Mouse (Mus musculus): ENCODE measurements around the gene Ppil4.
"Not testable (repeated sequence)": the region's sequence is repeated elsewhere in the genome, so short reads cannot be mapped to it uniquely, and the experiment has no call there.

The Ppil4 gene

DNA sequence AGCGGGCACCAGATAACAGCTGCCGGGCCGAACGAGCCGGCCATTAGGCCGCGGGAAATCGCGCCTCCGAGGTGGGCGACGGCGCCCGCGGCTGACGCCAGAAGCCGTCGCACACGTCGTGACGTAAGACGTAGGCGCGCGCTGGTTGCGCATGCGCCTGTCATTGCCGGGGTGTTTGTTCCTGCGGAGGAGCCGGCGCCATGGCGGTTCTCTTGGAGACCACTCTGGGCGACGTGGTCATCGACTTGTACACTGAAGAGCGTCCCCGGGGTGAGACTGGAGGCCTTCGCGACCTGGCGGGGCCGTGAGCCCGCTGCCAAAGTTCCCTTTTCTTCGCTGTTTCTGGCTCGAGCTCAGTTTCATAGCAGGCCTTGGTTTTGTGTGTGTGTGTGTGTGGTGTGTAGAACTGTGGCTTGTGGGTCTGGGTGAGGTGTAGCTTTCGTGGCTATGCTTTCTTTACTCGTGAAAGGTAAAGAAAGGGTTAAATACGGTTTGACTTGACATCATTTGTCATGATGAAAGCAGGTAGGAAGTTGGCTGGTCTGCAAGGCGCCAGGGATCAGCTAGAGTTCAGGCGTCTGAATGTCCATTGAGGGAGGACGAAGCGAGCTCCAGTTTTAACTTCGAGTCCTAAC lies at the start of gene Ppil4, which contains the start of gene Ginm1:
Ppil4 (plus strand) TSS at position 141 of the 635 bp plus-strand sequence.
Ginm1 (minus strand) TSS at position 74 of the 635 bp plus-strand sequence.
- CTCF ChIA-PET, result interaction anchor here (0.6 to 0.7 kb wide), 2 partner anchors 62 to 307 kb away, joined by 3 to 4 read pairs; no protein-coding TSS in a partner anchor

DNA sequence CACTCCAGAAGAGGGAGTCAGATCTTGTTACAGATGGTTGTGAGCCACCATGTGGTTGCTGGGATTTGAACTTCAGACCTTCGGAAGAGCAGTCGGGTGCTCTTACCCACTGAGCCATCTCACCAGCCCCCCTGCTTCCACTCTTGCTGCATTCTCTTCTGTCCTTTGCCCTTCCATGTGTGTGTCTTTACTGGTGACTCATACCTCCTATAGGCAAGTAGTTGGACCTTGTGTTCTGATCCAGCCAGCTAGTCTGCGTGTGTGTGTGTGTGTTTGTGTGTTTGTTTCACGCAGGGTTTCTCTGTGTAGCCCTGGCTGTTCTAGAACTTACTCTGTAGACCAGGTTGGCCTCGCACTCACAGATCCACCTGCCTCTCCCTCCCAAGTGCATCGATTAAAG lies 47.2 kb upstream of the Ppil4 start:
- CTCF ChIA-PET, result not testable (repeated sequence)

DNA sequence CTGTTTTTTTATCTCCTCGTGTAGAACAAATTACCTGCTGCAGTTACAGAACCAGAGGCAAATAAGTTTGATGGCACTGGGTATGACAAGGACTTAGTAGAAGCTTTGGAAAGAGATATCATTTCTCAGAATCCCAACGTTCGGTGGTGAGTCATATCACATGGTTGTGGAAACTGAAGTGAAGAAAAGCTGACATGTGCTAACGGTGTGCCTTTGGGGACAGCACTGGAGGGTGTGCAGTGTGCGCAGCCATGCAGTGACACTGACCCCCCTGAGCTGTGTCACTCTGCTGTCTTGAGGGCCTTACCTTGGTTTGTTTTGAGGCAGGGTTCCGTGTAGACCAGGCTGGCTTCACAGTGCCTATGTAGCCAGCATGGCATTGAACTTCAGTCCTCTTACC lies 43.9 kb upstream of the Ppil4 start:
- CTCF ChIA-PET, result no interaction called here

DNA sequence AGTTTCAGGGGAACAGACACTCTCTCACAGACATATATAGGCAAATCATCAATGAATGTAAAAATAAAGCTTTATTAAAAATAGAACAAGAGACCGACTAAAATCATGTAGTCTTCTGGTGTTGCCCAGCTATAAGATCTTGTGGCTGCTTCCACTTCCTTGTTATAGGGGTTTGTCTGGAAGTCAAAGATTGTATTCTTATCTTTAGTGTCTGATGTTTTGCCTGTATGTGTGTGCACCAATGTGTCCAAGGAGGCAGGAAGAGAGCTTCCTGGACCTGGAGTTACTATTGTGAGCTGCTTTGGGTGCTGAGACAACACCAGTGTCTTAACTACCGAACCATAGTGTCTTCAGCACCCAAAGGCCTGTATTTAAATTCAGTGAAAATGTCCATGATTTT lies 35.1 kb upstream of the Ppil4 start:
- CTCF ChIA-PET, result no interaction called here

DNA sequence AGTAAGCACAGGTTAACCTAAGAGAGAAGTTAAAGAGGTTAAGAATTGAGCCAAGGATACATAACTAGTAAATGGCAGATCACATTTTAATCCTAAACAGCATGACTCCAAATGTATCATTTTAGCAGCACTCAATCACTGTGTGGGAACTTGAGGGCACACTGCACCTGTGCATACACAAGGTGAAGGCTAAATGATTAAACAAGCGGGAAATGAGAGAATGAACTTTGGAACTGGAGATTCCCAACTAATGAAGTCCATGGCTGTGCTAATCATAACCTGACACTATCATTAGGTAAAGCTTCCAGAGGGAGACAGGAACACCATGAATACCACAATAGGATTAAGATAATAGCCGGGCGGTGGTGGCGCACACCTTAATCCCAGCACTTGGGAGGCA lies 20.3 kb upstream of the Ppil4 start:
- CTCF ChIA-PET, result no interaction called here

DNA sequence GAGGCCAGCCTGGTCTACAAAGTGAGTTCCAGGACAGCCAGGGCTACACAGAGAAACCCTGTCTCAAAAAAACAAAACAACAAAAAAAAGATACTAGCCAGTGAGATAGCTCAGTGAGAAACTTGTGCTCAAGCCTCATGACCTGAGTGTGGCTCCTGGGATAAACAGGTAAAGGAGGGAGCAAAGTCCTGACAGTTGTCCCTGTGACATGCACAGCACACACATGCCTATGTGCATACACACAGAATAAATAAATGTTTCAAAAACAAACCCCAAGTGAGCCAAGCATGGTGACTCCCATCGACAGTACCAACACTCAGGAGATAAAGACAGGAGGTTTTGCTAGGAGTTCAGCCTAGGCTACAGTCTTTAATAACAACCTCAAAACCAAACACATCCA lies 19.9 kb upstream of the Ppil4 start:
- CTCF ChIA-PET, result no interaction called here

DNA sequence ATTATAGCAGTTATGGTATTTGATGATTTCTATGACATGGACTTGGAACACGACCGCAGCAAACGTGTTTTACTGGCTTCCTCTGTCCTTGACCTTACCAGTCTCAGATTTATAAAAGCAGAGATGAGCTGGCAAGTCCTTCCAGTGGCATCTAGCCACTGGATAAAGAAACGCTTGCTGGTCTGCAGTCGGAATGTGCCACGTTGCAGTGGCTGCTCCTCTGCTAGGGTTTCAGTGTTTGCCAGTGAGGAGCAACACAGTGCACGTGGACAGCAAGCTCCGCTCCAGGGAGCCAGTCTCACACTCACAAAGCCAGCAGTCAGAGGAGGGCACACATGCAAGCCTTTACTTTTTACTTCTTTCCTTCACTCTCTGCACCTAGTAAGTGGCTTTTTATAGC lies 17.3 kb upstream of the Ppil4 start:
- CTCF ChIA-PET, result no interaction called here

DNA sequence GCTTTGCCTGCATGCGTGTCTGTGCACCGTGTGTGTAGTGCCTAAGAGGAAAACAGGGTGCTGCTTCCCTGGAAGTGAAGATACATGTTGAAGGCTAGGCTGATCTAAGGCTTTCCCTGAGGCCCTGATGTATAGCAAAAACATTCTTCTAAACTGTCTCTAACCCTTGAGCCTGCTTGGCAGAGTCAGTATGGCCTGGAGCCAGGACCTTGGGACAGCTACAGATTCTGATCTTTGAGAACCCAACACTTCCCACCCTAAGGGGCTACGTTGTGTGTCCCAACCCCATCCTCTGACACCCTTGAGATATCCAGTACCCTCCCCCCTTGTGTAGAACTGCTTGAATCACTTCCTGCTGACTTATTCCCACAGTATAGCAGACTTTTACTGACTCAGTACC lies 14.3 kb upstream of the Ppil4 start:
- CTCF ChIA-PET, result no interaction called here

DNA sequence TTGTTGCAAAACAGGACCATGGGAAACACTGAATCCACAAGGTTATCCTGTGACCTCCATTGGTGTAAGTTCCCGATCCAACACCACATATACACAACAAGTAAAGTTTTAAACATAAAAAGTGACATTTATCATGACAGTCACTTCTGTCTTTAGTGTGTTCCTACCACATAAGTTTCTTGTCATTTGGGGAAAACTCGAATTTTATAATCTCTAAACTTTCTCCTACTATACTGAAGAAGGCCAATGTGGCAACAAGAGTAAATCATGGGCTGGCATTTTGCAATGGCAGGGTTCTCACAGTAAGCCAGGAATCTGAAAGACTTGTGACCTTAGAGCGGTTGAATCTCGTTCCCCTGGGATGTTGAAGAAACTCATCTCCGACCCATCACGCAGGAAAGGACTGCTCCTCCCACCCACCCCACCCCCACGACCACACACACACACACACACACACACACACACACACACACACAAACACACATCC lies 12.9 kb upstream of the Ppil4 start:
- CTCF ChIA-PET, result no interaction called here

DNA sequence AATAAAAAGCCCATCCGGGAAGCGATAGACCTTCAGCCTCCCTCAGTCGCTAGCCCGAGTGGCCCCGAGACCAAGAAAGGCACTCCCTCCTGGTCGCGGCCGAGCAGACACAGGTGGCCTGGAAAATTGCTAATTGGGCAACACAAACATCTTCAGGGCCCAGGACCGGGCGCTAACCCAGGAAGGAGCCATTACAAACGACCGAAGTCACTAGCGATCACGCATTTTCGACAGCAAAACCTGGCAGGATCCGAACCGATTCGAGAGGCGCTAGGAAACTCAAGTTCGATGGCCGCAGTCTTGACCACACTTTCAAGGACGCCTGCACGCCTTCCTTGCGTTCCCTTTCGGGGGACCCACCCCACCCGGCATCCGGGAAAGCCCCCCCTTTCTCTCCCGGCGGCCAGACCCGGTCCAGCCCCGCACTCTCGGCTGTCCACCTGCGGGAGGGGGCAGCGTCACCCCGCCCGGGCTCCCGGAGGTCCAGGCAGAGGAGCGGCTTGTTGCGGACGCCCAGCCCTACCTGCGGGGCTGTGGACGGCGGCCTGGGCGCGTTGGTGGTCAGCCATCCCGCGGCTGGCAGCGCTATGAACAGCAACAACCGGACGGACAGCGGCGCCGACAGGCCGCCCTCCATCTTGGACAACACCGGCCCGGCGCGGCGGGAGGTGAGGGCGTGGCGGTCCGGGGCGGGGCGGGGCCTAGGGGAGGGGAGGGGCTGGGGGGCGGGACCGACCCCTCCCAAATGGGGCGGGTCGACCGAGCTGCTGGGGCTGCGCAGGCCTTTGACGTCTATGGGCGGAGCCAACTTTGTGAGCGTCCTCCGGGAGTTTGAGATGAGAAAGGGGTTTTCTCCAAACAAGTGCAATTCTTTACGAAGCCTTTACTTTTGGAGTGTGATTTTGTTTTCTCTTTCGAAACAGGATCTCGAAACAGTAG lies 12.2 kb upstream of the Ppil4 start:
- CTCF ChIA-PET, result interaction anchor here (0.6 kb wide), 1 partner anchor 22 kb away, joined by 6 read pairs; no protein-coding TSS in a partner anchor

DNA sequence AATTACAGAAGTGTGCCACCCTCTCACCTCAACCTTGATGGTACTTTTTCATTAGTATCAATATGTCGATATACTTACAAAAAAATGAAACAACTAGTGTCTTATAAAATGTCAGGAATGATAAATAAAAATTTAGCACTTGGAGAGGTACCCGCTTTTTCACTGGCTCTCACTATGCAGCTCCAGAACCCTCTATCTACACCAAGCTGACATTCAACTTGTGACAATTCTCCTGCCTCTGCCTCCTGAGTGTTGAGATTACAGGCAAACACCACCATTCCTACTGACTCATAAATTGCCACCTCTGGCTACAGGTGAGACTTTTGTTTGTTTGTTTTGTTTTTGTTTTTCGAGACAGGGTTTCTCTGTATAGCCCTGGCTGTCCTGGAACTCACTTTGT lies 11.5 kb upstream of the Ppil4 start:
- CTCF ChIA-PET, result interaction anchor here (0.6 kb wide), 1 partner anchor 22 kb away, joined by 6 read pairs; no protein-coding TSS in a partner anchor

DNA sequence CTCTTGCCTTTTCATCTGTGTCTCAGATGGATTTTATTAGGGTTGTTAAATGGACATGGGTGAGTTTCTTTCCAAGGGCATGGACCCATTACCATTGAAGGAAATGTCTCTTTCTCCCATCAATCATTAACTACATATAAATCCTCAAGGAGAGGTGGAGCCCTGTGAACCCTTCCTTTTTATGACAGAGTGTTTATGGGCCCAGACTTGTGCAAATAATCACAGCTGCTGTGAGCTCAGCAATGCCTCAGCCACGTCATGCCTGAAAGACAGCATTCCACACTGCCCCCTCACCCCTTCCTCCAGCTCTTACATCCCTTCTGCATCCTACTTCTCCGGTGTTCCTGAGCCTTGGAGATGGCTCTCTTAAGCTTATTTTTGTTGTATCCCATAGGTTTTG lies 5.4 kb upstream of the Ppil4 start:
- CTCF ChIA-PET, result no interaction called here

DNA sequence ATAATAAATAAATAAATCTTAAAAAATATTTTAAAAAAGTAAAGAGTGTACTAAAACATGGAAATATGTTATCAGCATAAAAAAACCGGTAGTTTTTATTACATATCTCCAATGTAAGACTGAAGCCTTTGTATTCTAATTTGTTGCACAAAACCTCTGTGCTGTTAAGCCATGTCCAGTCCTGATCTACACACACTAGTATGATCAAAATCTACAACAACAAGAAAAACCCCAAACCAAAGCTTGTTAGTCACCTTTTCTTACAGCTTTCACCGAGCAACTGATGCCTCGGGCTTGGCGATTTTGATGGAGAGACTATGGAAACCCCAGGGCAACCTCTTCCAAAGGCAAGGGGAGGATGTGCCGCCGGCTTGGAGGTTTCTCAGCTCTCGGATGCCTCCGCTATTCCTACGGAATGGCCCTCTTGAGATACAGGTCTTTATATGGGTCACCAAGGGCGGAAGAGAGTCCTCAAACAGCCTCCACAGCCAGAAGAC lies 389 bp upstream of the Ppil4 start:
- CTCF ChIA-PET, result interaction anchor here (0.7 kb wide), 1 partner anchor 62 kb away, joined by 3 read pairs; no protein-coding TSS in a partner anchor

DNA sequence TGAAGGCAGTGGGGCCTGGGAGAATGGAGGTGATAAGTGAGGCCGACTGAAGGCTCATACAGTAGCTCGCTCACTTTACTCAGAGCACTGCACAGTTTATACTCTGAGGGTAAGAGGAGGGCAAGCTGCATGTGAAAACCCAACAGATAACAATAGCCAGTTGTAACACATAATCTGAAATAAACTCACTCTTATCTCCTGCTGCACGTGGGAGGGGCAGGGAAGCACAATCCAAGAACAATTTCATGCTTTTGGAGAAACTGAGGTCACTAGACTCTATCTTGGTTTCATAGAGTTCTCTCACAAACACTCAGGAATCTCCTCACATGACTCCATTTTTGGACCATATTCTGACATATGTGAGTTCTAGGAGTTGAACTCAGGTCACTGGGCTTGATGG lies 8.6 kb downstream of the Ppil4 start:
- CTCF ChIA-PET, result no interaction called here

DNA sequence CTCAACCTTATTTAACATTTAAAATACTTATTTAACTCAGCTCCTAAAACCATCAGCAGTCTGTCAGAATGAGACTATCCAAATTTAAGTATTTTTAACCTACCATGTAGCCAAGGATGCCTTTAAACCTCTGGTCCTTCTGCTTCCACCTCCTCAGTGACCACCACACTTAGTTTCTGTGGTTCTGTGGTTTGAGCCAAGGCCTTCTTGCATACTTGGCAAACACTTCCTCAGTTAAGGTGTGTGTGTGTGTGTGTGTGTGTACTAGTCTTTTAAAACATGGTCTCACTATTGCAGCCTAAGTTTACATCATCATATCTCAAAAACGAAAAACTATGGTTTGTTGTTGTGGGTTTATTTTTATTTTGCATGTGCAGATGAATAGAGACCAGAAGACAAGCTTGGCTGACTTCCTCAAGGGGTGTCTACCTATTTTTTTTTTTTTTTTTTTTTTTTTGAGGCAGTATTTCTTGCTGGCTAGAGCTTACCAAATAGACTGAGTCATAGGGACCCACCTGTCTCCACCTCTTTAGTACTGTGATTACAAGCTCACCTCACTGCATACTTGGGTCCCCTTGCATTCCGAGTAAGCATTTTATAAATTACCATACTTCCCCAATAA lies 9.9 kb downstream of the Ppil4 start:
- CTCF ChIA-PET, result interaction anchor here (0.5 kb wide), 1 partner anchor 345 kb away, joined by 6 read pairs; no protein-coding TSS in a partner anchor

DNA sequence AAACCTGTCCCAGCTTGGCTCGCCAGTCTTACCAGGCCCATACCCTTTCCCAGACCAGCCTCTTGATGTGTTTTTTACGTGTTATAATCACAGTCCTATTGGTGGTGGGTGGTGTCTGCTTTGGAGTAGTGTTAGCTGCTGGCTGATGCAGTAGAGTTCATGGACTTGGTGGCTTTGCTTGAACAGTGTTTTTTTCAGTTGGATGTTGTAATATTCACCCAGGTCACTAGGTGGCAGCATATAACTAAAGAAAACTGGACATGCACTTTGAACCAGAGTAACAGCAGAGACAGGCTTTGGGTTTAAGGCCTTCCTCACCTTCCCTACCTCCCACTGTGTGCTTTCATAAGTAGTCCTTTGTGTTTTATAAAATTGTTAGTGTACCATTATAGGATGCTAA lies 17.2 kb downstream of the Ppil4 start:
- CTCF ChIA-PET, result interaction anchor here (0.8 kb wide), 1 partner anchor 387 kb away, joined by 3 read pairs; no protein-coding TSS in a partner anchor

DNA sequence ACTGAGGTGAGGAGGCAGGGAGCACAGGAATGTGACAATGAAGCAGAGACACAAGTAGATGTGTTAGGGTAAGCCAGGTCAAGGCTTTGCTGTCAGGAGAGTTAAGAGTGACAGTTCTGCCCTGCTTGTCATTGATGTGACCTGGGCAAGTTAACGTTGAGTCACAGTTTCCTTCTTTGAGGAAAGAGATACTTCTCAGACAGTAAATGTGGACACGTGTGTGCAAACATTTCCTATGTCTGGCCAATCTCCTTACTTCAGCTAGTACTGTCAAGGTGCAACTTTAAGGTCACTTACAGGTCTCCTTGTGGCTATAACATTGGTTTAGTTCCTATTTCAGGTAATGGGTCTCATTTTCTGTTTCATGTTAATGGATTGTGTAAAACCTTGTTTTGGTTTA lies 23.8 kb downstream of the Ppil4 start:
- CTCF ChIA-PET, result no interaction called here

DNA sequence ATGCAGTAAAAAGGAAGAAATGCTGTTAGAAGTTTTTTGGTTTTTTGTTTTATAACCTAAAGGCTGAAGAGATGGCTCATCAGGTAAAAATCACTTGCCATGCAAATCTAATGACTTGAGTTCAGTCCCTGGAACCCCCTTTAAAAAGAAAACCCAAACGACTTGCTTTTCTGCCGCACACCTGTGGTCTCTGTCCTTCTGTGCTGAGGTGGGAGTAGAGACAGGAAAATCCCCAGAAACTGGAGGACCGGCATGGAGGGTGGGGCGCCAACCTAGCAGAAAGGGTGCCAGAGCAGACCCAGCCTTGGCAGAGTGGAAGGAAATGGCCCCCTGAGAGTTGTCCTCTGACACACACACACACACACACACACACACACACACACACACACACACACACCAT lies 26.0 kb downstream of the Ppil4 start:
- CTCF ChIA-PET, result interaction anchor here (1.2 kb wide), 1 partner anchor 13 kb away, joined by 4 read pairs; the partner anchor contains the start of gene Zc3h12d

DNA sequence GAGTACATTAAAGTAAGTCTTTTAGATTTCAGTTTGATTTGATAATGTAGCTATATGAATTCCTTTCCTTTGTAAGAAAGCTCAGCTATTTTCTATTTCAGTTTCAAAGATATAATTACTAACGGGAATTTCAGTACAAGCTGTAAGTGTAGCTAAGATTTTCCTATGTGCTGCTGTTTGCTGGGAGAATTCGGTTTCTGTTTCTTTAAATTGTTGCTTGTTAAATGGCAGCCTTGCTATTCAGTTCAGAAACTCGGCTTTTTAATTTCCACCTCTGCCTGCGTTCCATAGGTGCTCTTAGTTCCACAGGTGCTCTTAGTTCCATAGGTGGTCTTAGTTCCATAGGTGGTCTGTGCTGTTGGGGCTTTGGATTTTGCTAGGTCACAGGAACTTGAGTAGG lies 26.5 kb downstream of the Ppil4 start:
- CTCF ChIA-PET, result no interaction called here

DNA sequence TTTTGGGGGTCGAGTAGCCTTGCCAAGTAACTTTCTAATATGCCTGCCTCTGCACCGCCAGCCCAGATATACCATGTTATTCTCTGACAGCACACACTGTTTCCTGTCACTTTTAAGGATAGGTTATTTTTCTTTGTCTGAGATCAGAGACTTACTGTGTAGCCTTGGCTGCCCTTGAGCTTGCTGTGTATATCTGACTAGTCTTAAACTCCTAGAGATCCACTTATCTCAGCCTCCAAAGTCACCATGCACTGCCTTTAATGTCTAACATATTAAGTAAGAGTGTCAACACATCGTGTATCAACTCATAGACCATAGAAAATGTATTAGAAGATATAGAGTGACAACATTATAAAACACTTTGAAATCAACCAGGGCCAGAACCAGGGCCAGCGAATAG lies 26.9 kb downstream of the Ppil4 start:
- CTCF ChIA-PET, result no interaction called here

DNA sequence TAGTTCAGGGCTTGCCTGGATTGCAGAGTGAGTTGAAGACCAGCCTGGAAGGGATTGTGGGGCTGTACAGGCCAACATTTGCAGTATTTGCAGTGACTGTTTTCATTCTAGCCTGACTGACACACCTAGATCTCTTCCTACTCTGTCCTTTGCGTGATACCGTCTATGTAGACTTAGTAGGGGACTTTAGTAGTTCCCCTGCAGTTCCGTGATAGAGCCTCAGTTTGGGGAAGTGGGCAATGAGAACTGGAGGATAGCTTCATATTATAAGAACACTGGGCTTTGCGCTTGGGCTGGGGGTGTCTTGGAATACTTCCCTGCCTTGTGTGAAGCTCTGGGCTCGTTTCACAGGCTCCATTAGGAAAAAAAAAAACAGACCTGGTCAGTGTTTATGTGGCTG lies 27.5 kb downstream of the Ppil4 start:
- CTCF ChIA-PET, result interaction anchor here (0.6 kb wide), 1 partner anchor 188 kb away, joined by 3 read pairs; no protein-coding TSS in a partner anchor

DNA sequence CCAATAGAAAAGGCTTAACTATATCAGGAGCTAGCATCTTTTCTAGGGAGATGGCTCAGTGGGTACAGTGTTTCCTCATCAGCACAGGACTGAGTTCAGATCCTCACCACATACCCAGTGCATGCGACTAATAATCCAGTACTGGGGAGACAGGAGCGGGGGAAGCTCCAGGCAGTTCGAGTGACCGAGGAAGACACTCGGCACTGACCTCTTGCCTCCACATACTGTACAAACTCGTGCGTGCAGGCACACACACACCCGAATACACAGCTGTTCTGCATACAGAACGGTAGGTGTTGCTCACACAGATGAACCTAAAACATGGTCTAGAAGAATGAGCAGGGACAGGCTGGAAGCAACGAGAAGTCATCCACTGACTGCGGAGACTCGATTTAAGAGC lies 29.3 kb downstream of the Ppil4 start:
- CTCF ChIA-PET, result no interaction called here

All from spleen, embryonic (tissue).